Mouse (Mus musculus) embryonic facial prominence, embryonic 11.5 days (tissue): ENCODE results near the gene Pnkd. TPM values are rescaled to one million over a fixed set of nuclear protein-coding genes. Genes with fewer than 3 reads are reported as not detected.

ENCODE experiments used
- ATAC-seq: fragments of 200-750 bp; cut with Nextera tagmentation; replicated peaks from 2 replicates; pipeline ENCODE4 v1.8.0; 2017; ENCODE audit warnings: low read depth; ENCODE audit not compliant: insufficient number of reproducible peaks, low FRiP score, low TSS enrichment
- DNase-seq: peaks from one replicate; pipeline ENCODE4 v3.0.0-alpha.2; 2015; ENCODE audit warnings: low spot score
- H3K27ac ChIP-seq: fragments of 300-500 bp; sonication (generic); replicated peaks from 2 replicates; pipeline ENCODE4 v1.5.1; 2014; ENCODE audit warnings: mild to moderate bottlenecking, low read depth, low read length, control low read depth
- H3K27me3 ChIP-seq: fragments of 300-500 bp; sonication (generic); 2 replicates; pipeline ENCODE4 v1.6.1; 2014; ENCODE audit warnings: mild to moderate bottlenecking, low read length, moderate library complexity, mixed read lengths; ENCODE audit not compliant: control insufficient read depth, insufficient read depth
- H3K36me3 ChIP-seq: fragments of 300-500 bp; sonication (generic); replicated peaks from 2 replicates; pipeline ENCODE4 v1.6.1; 2014; ENCODE audit warnings: low read depth, mild to moderate bottlenecking, low read length, moderate library complexity, mixed read lengths; ENCODE audit not compliant: control insufficient read depth, insufficient read depth
- H3K4me1 ChIP-seq: fragments of 300-500 bp; sonication (generic); 2 replicates; pipeline ENCODE4 v1.6.1; 2014; ENCODE audit warnings: low read length, mixed read lengths; ENCODE audit not compliant: control insufficient read depth, insufficient read depth
- H3K4me2 ChIP-seq: fragments of 300-500 bp; sonication (generic); 2 replicates; pipeline ENCODE4 v1.6.1; 2014; ENCODE audit warnings: low read depth, mild to moderate bottlenecking, control low read depth, low read length, moderate library complexity
- H3K4me3 ChIP-seq: fragments of 300-500 bp; sonication (generic); 2 replicates; pipeline ENCODE4 v1.5.1; 2014; ENCODE audit warnings: low read depth, low read length, control low read depth
- H3K9ac ChIP-seq: fragments of 300-500 bp; sonication (generic); replicated peaks from 2 replicates; pipeline ENCODE4 v1.6.1; 2014; ENCODE audit warnings: mild to moderate bottlenecking, control low read depth, low read length
- H3K9me3 ChIP-seq: fragments of 300-500 bp; sonication (generic); replicated peaks from 2 replicates; pipeline ENCODE4 v1.6.1; 2016; ENCODE audit warnings: mild to moderate bottlenecking, low read length, inconsistent platforms, mixed read lengths; ENCODE audit not compliant: control insufficient read depth
- WGBS: fragments of 180-500 bp; shearing (Covaris S2); extraction: QIAGEN DNeasy Blood & Tissue Kit; methylation state at CpG from one replicate; pipeline ENCODE4 v1.1.7; 2014; 5-methylcytosine and 5-hydroxymethylcytosine counted together
- polyA plus RNA-seq: library from polyadenylated mRNA; unstranded; fragments of >200 nt; fragmentation: Nextera tagmentation; extraction: Ambion mirVana; gene quantifications from 2 replicates; pipeline ENCODE4 v1.2.1, GENCODE M21; 2014

Gene Pnkd
- polyA plus RNA-seq, 1 experiment from 2014 or later = 95.1 TPM

DNA sequence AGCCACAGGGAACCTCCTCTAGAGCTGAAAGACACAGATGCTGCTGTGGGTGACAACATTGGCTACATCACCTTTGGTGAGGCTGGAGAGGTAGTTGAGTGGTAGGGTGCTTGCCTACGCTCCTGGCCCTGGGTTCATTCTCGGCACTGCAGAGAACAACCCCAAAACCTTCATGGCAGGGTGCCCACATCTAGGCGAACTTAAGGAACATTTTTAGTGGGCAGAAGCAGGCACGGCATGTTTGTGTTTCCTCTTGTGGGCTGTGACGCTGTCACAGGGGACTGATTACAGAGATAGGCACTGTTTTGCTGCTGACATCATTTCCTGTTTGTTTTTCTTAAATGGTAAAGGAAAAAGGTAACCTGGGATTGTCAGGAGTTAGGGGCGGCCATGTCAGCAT is 22.2 kb upstream of the Pnkd start:
- Histone ChIP-seq H3K36me3 (peaks cover 22% of the 10 kb centered on the region), H3K4me3 (no peak overlapping the region), H3K4me1 (no peaks in the 10 kb centered on the region), H3K27ac (no peak overlapping the region), H3K9me3 (no peaks in the 10 kb centered on the region), H3K4me2 (no peak overlapping the region), H3K27me3 (no peaks in the 10 kb centered on the region), H3K9ac (no peak overlapping the region)
- ATAC-seq (no peak), DNase-seq (no peak)
- 89% methylated on average over 6 of the region's 6 CpGs for WGBS

DNA sequence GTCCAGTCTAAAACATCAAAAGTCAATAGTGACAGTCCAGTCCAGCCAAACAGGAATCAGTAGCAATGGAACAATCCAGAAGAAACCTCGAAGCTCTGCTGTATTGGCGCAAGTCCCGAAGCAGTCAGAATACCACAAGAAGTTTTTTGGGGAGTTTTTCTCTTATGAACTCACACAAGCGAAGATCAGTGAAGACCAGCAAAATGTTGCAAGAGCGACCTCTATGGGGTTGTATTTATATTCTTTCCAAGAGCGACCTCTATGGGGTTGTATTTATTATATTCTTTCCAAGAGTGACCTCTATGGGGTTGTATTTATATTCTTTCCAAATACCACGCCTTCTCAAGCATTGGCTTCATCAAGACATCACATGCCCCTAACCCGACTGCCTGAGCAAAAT is 16.0 kb upstream of the Pnkd start:
- Histone ChIP-seq H3K36me3 (peaks cover 11% of the 10 kb centered on the region), H3K27ac (no peak overlapping the region), H3K9me3 (no peaks in the 10 kb centered on the region), H3K4me1 (no peaks in the 10 kb centered on the region), H3K4me2 (no peak overlapping the region), H3K4me3 (no peak overlapping the region), H3K27me3 (no peaks in the 10 kb centered on the region), H3K9ac (no peak overlapping the region)
- no peak for DNase-seq
- ATAC-seq = no peak
- WGBS = 89% methylated on average over 8 of the region's 8 CpGs

DNA sequence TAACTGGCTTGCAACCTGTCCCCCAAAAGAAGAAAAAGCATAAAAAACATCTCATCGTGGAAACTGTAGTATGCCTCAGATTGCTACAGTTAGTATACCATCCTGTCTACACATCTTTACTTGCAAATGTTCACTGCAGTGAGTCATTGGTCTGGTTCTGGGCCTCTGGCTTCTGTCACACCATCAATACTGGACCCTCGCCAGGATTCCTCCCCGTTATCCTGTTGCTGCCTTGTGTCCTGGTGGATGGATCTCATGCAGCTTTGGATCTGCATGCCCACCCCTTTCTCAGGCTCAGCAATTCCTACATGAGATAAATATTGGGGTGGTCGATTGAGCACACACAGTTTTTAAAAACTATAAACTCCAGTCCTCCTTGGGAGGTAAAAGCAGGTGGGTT is 13.1 kb upstream of the Pnkd start:
- Histone ChIP-seq H3K27me3 (no peaks in the 10 kb centered on the region), H3K4me3 (no peak overlapping the region), H3K9ac (no peak overlapping the region), H3K4me2 (no peak overlapping the region), H3K36me3 (no peaks in the 10 kb centered on the region; the same call in none of the 2 replicates), H3K9me3 (no peaks in the 10 kb centered on the region), H3K27ac (no peak overlapping the region), H3K4me1 (no peaks in the 10 kb centered on the region; the same call in 1 of the 2 replicates)
- ATAC-seq (no peak), DNase-seq (no peak)
- 80% methylated on average over 4 of the region's 4 CpGs for WGBS

DNA sequence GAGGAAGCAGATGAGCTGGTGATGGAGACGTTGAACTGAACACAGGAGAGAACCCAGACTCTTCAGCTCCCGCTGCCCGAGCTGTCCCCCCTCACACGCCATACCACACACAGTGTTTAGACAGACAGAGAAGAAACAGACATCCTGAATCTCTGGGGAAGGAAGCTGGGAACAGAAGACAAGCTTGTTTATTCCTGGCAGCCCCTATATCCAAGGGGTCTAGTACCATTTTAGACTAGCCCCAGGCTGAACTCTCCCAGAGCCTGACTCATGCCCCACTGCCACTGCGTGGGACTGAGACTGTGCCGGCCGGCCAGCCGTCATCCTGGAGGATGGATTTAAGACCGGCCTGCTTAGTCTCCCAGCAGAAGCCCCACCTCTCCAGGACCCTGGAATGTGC is 9.7 kb upstream of the Pnkd start:
- Histone ChIP-seq H3K4me3 (no peak overlapping the region), H3K27ac (no peak overlapping the region), H3K36me3 (no peaks in the 10 kb centered on the region), H3K4me1 (no peaks in the 10 kb centered on the region; the same call in 1 of the 2 replicates), H3K9ac (no peak overlapping the region), H3K9me3 (no peaks in the 10 kb centered on the region), H3K4me2 (no peak overlapping the region), H3K27me3 (no peaks in the 10 kb centered on the region)
- ATAC-seq (no peak), DNase-seq (peak; percentile 50)
- 25% methylated on average over 9 of the region's 9 CpGs for WGBS

DNA sequence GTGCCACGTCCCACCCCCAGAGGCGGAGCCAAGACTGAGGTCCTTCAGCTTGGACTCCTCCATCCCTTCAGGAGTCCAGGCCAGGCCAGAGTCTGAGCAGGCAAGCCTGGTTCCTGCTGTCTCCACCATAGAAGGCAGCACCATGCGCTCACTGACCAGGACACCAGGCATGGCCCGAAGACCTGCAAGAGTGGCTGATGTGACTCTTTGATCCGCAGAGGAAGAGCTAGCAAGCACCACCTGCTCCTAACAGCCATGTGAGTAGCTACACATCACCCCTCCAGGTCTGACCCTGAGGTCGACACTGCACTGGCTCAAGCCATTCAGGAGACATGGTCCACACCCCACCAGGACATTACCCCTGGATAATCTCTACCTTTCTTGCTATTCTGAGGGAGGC is 7.7 kb upstream of the Pnkd start:
- ATAC-seq = no peak
- Histone ChIP-seq H3K27ac (no peak overlapping the region), H3K4me3 (no peak overlapping the region), H3K9ac (no peak overlapping the region), H3K36me3 (peaks cover 9% of the 10 kb centered on the region), H3K27me3 (no peaks in the 10 kb centered on the region), H3K4me2 (no peak overlapping the region), H3K9me3 (no peaks in the 10 kb centered on the region), H3K4me1 (no peaks in the 10 kb centered on the region; the same call in 1 of the 2 replicates)
- WGBS = 62% methylated on average over 6 of the region's 6 CpGs
- DNase-seq = no peak

DNA sequence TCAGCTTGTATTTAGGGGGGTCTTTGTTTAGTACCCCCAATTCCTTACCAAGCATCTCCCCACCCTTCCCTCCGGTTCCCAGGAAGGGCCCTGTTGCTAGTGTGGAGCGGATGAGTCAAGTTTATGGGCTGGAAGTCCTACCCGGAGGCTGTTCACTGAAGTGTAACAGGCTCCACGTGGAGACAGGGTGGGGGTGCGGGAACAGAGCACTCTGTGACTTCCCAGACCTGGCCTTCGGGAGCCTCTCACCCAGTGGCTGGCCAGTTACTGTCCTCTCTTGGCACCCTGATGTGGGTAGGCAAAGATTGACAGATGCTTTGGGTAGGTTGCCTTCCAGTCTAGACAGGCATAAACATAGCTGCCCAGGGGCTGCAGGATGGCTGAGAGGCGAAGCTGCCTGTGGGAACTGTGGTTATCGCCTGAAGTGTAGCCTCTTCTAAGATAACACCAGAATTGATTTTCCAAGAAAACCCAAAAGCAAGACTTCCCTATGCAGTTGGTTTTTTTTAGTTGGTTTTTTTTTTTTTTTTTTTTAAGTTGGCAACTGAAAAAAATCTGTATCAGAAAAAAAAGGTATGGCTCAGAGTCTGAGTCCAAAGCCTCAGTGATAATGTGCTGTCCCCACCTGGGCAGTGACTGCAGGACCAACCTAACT is 6.7 kb upstream of the Pnkd start:
- H3K9me3 ChIP-seq = no peaks in the 10 kb centered on the region
- H3K36me3 ChIP-seq = peaks cover 12% of the 10 kb centered on the region
- no peaks in the 10 kb centered on the region; the same call in 1 of the 2 replicates for H3K4me1 ChIP-seq
- WGBS = 64% methylated on average over 8 of the region's 8 CpGs
- no peak overlapping the region for H3K4me3 ChIP-seq
- H3K27me3 ChIP-seq = no peaks in the 10 kb centered on the region
- H3K27ac ChIP-seq = no peak overlapping the region
- H3K4me2 ChIP-seq = no peak overlapping the region
- H3K9ac ChIP-seq = no peak overlapping the region
- DNase-seq (no peak), ATAC-seq (no peak)

DNA sequence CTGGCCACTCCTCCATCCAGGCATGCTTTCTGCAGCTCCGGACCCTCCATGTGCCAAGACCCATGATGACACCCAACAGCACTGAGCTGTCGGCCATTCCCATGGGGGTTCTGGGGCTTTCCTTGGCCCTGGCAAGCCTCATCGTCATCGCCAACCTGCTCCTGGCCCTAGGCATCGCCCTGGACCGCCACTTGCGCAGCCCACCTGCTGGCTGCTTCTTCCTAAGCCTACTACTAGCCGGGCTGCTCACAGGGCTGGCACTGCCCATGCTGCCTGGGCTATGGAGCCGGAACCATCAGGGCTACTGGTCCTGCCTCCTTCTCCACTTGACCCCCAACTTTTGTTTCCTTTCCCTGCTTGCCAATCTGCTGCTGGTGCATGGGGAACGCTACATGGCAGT is 6.2 kb upstream of the Pnkd start, which contains the start of gene Gpbar1:
Gene Gpbar1 (plus strand): TSS at position 13 of the 400 bp plus-strand sequence.
- ATAC-seq (no peak), DNase-seq (no peak)
- Histone ChIP-seq H3K27me3 (no peaks in the 10 kb centered on the region), H3K9ac (no peak within 1 kb of the TSS), H3K27ac (no peak within 1 kb of the TSS), H3K36me3 (peaks cover 15% of the 10 kb centered on the region), H3K4me1 (no peaks in the 10 kb centered on the region; the same call in 1 of the 2 replicates), H3K4me2 (no peak within 1 kb of the TSS), H3K9me3 (no peaks in the 10 kb centered on the region), H3K4me3 (no peak within 1 kb of the TSS)
- WGBS = 90% methylated on average over 10 of the region's 10 CpGs

DNA sequence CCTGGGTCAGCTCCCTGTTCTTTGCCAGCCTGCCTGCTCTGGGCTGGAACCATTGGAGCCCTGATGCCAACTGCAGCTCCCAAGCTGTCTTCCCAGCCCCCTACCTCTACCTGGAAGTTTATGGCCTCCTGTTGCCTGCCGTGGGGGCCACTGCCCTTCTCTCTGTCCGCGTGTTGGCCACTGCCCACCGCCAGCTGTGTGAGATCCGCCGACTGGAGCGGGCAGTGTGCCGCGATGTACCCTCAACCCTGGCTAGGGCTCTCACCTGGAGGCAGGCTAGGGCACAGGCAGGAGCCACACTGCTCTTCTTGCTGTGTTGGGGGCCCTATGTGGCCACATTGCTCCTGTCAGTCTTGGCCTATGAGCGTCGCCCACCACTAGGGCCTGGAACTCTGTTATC is 5.7 kb upstream of the Pnkd start:
- no peaks in the 10 kb centered on the region; the same call in 1 of the 2 replicates for H3K4me1 ChIP-seq
- H3K27me3 ChIP-seq = no peaks in the 10 kb centered on the region
- H3K9ac ChIP-seq = no peak overlapping the region
- no peak overlapping the region for H3K4me3 ChIP-seq
- H3K4me2 ChIP-seq = no peak overlapping the region
- WGBS = 88% methylated on average over 11 of the region's 11 CpGs
- H3K36me3 ChIP-seq = peaks cover 15% of the 10 kb centered on the region
- H3K9me3 ChIP-seq = no peaks in the 10 kb centered on the region
- ATAC-seq = no peak
- H3K27ac ChIP-seq = no peak overlapping the region
- no peak for DNase-seq
